Mouse (Mus musculus): ENCODE measurements around the gene Taf1b. TPM values are rescaled to one million over a fixed set of nuclear protein-coding genes. Genes with fewer than 3 reads are reported as not detected.
"Not testable (repeated sequence)": the region's sequence is repeated elsewhere in the genome, so short reads cannot be mapped to it uniquely, and the experiment has no call there.

Taf1b gene
- polyA plus RNA-seq, 1 experiment from 2014 or later: 27.6 TPM

GRCm38 (mm10) chr12:24473221-24473620 lies 24.9 kb upstream of the Taf1b start:
- Histone ChIP-seq H3K4me3 (replicated peaks; ENCODE audit: low read depth, low read length) (no peak overlapping the region), H3K9ac (ENCODE audit: low read depth, low read length) (no peak overlapping the region), H3K4me1 (replicated peaks; ENCODE audit: insufficient read depth, low read length) (no peaks in the 10 kb centered on the region), H3K36me3 (ENCODE audit: insufficient read depth, low read length) (no peaks in the 10 kb centered on the region), H3K27ac (no peak overlapping the region), H3K27me3 (ENCODE audit: insufficient read depth, low read length) (no peaks in the 10 kb centered on the region), H3K4me2 (ENCODE audit: low read length) (no peak overlapping the region), H3K9me3 (replicated peaks; ENCODE audit: low read length) (no peaks in the 10 kb centered on the region)
- no peak for DNase-seq (ENCODE audit: low spot score)
- TF ChIP-seq CTCF (IDR thresholded peaks at IDR 0.05; ENCODE audit: low read depth): no peak
- 77% methylated on average over 3 of the region's 3 CpGs for WGBS
- no peak for ATAC-seq (replicated peaks; ENCODE audit: low FRiP score, low read depth)

- TF ChIP-seq CTCF (IDR thresholded peaks at IDR 0.05; ENCODE audit: low read depth): no peak
- H3K9me3 ChIP-seq (replicated peaks; ENCODE audit: low read length): no peaks in the 10 kb centered on the region
- H3K27ac ChIP-seq: no peak overlapping the region
- WGBS: 87% methylated on average over 4 of the region's 4 CpGs
- DNase-seq (ENCODE audit: low spot score) (no peak), ATAC-seq (replicated peaks; ENCODE audit: low FRiP score, low read depth) (no peak)
- H3K36me3 ChIP-seq (ENCODE audit: insufficient read depth, low read length): no peaks in the 10 kb centered on the region
- H3K27me3 ChIP-seq (ENCODE audit: insufficient read depth, low read length): no peaks in the 10 kb centered on the region
- H3K4me2 ChIP-seq (ENCODE audit: low read length): no peak overlapping the region
- no peak overlapping the region for H3K9ac ChIP-seq (ENCODE audit: low read depth, low read length)
- H3K4me3 ChIP-seq (replicated peaks; ENCODE audit: low read depth, low read length): no peak overlapping the region
- no peaks in the 10 kb centered on the region for H3K4me1 ChIP-seq (replicated peaks; ENCODE audit: insufficient read depth, low read length)
These were observed 13.2 kb upstream of the Taf1b start for GRCm38 (mm10) chr12:24484930-24485329.

GRCm38 (mm10) chr12:24486882-24487281 lies 11.3 kb upstream of the Taf1b start:
- Histone ChIP-seq H3K4me2 (ENCODE audit: low read length) (no peak overlapping the region), H3K9me3 (replicated peaks; ENCODE audit: low read length) (no peaks in the 10 kb centered on the region), H3K27ac (no peak overlapping the region), H3K27me3 (ENCODE audit: insufficient read depth, low read length) (no peaks in the 10 kb centered on the region), H3K36me3 (ENCODE audit: insufficient read depth, low read length) (no peaks in the 10 kb centered on the region), H3K9ac (ENCODE audit: low read depth, low read length) (no peak overlapping the region), H3K4me3 (replicated peaks; ENCODE audit: low read depth, low read length) (no peak overlapping the region), H3K4me1 (replicated peaks; ENCODE audit: insufficient read depth, low read length) (no peaks in the 10 kb centered on the region)
- 72% methylated on average over 1 of the region's 1 CpGs for WGBS
- no peak for ATAC-seq (replicated peaks; ENCODE audit: low FRiP score, low read depth)
- no peak for DNase-seq (ENCODE audit: low spot score)
- TF ChIP-seq CTCF (IDR thresholded peaks at IDR 0.05; ENCODE audit: low read depth): no peak

- not testable (repeated sequence) for H3K9me3 ChIP-seq (replicated peaks; ENCODE audit: low read length); H3K4me2 ChIP-seq (ENCODE audit: low read length); H3K36me3 ChIP-seq (ENCODE audit: insufficient read depth, low read length); H3K4me3 ChIP-seq (replicated peaks; ENCODE audit: low read depth, low read length); H3K27me3 ChIP-seq (ENCODE audit: insufficient read depth, low read length); DNase-seq (ENCODE audit: low spot score); H3K9ac ChIP-seq (ENCODE audit: low read depth, low read length); ATAC-seq (replicated peaks; ENCODE audit: low FRiP score, low read depth); H3K27ac ChIP-seq; H3K4me1 ChIP-seq (replicated peaks; ENCODE audit: insufficient read depth, low read length)
- WGBS: 90% methylated on average over 3 of the region's 3 CpGs
These were observed 5.7 kb upstream of the Taf1b start for GRCm38 (mm10) chr12:24492507-24492906.

GRCm38 (mm10) chr12:24493011-24493410 lies 5.1 kb upstream of the Taf1b start:
- TF ChIP-seq CTCF (IDR thresholded peaks at IDR 0.05; ENCODE audit: low read depth): no peak
- peak overlapping the region; percentile 40 for H3K4me2 ChIP-seq (ENCODE audit: low read length)
- peak; percentile 15 for DNase-seq (ENCODE audit: low spot score)
- no peaks in the 10 kb centered on the region for H3K27me3 ChIP-seq (ENCODE audit: insufficient read depth, low read length)
- H3K9ac ChIP-seq (ENCODE audit: low read depth, low read length): 0 out of 2 replicates have a peak overlapping the region, but pooled peaks have one; percentile 18
- H3K4me3 ChIP-seq (replicated peaks; ENCODE audit: low read depth, low read length): peak overlapping the region; percentile 22; the same call in 1 of the 2 replicates
- H3K4me1 ChIP-seq (replicated peaks; ENCODE audit: insufficient read depth, low read length): no peaks in the 10 kb centered on the region
- no peaks in the 10 kb centered on the region for H3K9me3 ChIP-seq (replicated peaks; ENCODE audit: low read length)
- no peak overlapping the region for H3K27ac ChIP-seq
- no peaks in the 10 kb centered on the region for H3K36me3 ChIP-seq (ENCODE audit: insufficient read depth, low read length)
- 33% methylated on average over 9 of the region's 9 CpGs for WGBS
- ATAC-seq (replicated peaks; ENCODE audit: low FRiP score, low read depth): no peak

- 53% methylated on average over 30 of the region's 30 CpGs for WGBS
- Histone ChIP-seq H3K4me3 (replicated peaks; ENCODE audit: low read depth, low read length) (peak overlapping the region; percentile 22; the same call in 1 of the 2 replicates), H3K4me2 (ENCODE audit: low read length) (peak overlapping the region; percentile 40), H3K27ac (no peak overlapping the region), H3K9ac (ENCODE audit: low read depth, low read length) (0 out of 2 replicates have a peak overlapping the region, but pooled peaks have one; percentile 18), H3K9me3 (replicated peaks; ENCODE audit: low read length) (no peaks in the 10 kb centered on the region), H3K27me3 (ENCODE audit: insufficient read depth, low read length) (no peaks in the 10 kb centered on the region), H3K4me1 (replicated peaks; ENCODE audit: insufficient read depth, low read length) (no peaks in the 10 kb centered on the region), H3K36me3 (ENCODE audit: insufficient read depth, low read length) (no peaks in the 10 kb centered on the region)
- ATAC-seq (replicated peaks; ENCODE audit: low FRiP score, low read depth): no peak
- no peak for DNase-seq (ENCODE audit: low spot score)
- no peak for TF ChIP-seq CTCF (IDR thresholded peaks at IDR 0.05; ENCODE audit: low read depth)
These were observed 4.7 kb upstream of the Taf1b start for GRCm38 (mm10) chr12:24493412-24493811.

GRCm38 (mm10) chr12:24494791-24495190 lies 3.4 kb upstream of the Taf1b start:
- ATAC-seq (replicated peaks; ENCODE audit: low FRiP score, low read depth); H3K4me3 ChIP-seq (replicated peaks; ENCODE audit: low read depth, low read length); H3K9me3 ChIP-seq (replicated peaks; ENCODE audit: low read length); H3K4me1 ChIP-seq (replicated peaks; ENCODE audit: insufficient read depth, low read length); H3K36me3 ChIP-seq (ENCODE audit: insufficient read depth, low read length); H3K9ac ChIP-seq (ENCODE audit: low read depth, low read length); DNase-seq (ENCODE audit: low spot score); H3K27me3 ChIP-seq (ENCODE audit: insufficient read depth, low read length); H3K4me2 ChIP-seq (ENCODE audit: low read length); H3K27ac ChIP-seq: not testable (repeated sequence)
- 80% methylated on average over 2 of the region's 3 CpGs for WGBS

- not testable (repeated sequence) for H3K27me3 ChIP-seq (ENCODE audit: insufficient read depth, low read length); DNase-seq (ENCODE audit: low spot score); H3K9me3 ChIP-seq (replicated peaks; ENCODE audit: low read length); H3K36me3 ChIP-seq (ENCODE audit: insufficient read depth, low read length); ATAC-seq (replicated peaks; ENCODE audit: low FRiP score, low read depth); H3K4me1 ChIP-seq (replicated peaks; ENCODE audit: insufficient read depth, low read length)
- peak overlapping the region; percentile 71 for H3K9ac ChIP-seq (ENCODE audit: low read depth, low read length)
- 4% methylated on average over 9 of the region's 9 CpGs for WGBS
- H3K27ac ChIP-seq: peak overlapping the region; percentile 55; the same call in 1 of the 2 replicates
- peak overlapping the region; percentile 48 for H3K4me3 ChIP-seq (replicated peaks; ENCODE audit: low read depth, low read length)
- H3K4me2 ChIP-seq (ENCODE audit: low read length): peak overlapping the region; percentile 60
These were observed 804 bp downstream of the Taf1b start for GRCm38 (mm10) chr12:24498841-24499485.
